Mouse (Mus musculus) small intestine, adult 2 months (tissue): Measurements from ENCODE around the gene Gm45233. TPM values are rescaled to one million over a fixed set of nuclear protein-coding genes. Genes with fewer than 3 reads are reported as not detected.

Experiments used
- H3K27ac ChIP-seq: fragments of 200-500 bp; 2 replicates; pipeline ENCODE4 v1.5.1; 2012; ENCODE audit warnings: low read depth, low read length, control low read depth, inconsistent platforms; ENCODE audit not compliant: insufficient read depth
- H3K27me3 ChIP-seq: fragments of 200-500 bp; 2 replicates; pipeline ENCODE4 v1.6.1; 2012; ENCODE audit warnings: mild to moderate bottlenecking, moderate library complexity, low read length, inconsistent platforms; ENCODE audit not compliant: control insufficient read depth, insufficient read depth
- H3K36me3 ChIP-seq: fragments of 200-500 bp; 2 replicates; pipeline ENCODE4 v1.6.1; 2012; ENCODE audit warnings: mild to moderate bottlenecking, low read length, control low read depth, inconsistent platforms; ENCODE audit not compliant: control insufficient read depth, insufficient read depth
- H3K4me1 ChIP-seq: fragments of 200-500 bp; 2 replicates; pipeline ENCODE4 v1.6.1; 2012; ENCODE audit warnings: low read length, inconsistent platforms, mixed read lengths; ENCODE audit not compliant: control insufficient read depth, insufficient read depth, insufficient read length
- H3K4me3 ChIP-seq: fragments of 200-500 bp; 2 replicates; pipeline ENCODE4 v1.5.1; 2012; ENCODE audit warnings: low read depth, mild to moderate bottlenecking, control low read depth, inconsistent platforms, low read length, moderate library complexity
- CTCF ChIP-seq: fragments of 200-500 bp; IDR thresholded peaks from 2 replicates; pipeline ENCODE4 v1.5.1; 2012; ENCODE audit warnings: low read depth, mild to moderate bottlenecking, control low read depth, inconsistent platforms, low read length, moderate library complexity, mixed read lengths; ENCODE audit not compliant: insufficient replicate concordance, insufficient read length; ENCODE audit errors: extremely low read depth
- POLR2A ChIP-seq: fragments of 200-500 bp; IDR thresholded peaks from 2 replicates; pipeline ENCODE4 v1.6.1; 2012; ENCODE audit warnings: low read depth, mild to moderate bottlenecking, control low read depth, inconsistent platforms, low read length, moderate library complexity
- WGBS: fragments of 180-500 bp; shearing (Covaris S2); methylation state at CpG from one replicate; pipeline ENCODE4 v1.1.7; 2018; 5-methylcytosine and 5-hydroxymethylcytosine counted together
- polyA plus RNA-seq: library from polyadenylated mRNA; depleted of rRNA; stranded (reverse); fragments of >200 nt; gene quantifications from 2 replicates; pipeline ENCODE4 v1.2.3, GENCODE M21; 2012

Gene Gm45233
- polyA plus RNA-seq, 1 experiment, result 0.29 TPM

DNA sequence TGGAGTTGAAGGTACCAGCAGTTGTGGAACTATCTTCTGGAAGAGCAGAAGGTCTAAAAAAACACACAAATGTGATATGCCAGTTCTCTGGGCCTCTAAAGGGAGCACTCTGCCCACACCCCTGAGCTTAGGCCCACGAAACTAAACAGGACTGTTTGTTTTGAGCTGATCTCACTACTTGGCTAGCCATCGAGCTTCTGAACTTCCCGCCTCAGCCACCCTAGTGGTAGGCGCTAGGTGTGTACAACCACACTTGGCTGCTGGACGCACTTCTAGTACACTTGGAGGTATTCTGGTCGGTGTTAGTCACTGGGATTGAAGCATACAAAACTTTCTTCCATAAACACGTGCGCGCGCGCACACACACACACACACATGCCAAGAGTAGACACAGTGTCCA is 7.8 kb downstream of the Gm45233 start:
- H3K27ac ChIP-seq, result no peak overlapping the region
- H3K4me1 ChIP-seq, result peaks cover 13% of the 10 kb centered on the region
- peaks cover 20% of the 10 kb centered on the region for H3K36me3 ChIP-seq
- TF ChIP-seq POLR2A (no peak), CTCF (no peak)
- no peak overlapping the region for H3K4me3 ChIP-seq
- no peaks in the 10 kb centered on the region for H3K27me3 ChIP-seq
- WGBS, result 91% methylated on average over 11 of the region's 11 CpGs

DNA sequence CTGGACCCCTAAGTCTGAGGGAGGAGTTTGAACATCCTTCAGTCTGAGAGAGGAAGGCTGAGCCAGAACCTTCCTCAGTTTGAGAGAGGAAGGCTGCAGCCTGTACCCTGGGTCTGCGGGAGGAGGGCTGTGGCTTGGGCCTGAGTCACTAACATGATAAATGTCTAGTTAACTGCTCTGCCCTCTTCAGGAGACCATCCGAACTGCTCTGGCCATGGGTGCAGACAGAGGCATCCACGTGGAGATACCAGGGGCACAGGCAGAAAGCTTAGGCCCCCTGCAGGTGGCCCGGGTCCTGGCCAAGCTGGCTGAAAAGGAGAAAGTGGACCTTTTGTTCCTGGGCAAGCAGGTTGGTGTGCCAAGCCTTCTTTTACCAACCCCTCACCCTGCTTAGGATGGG is 8.7 kb downstream of the Gm45233 start:
- 51% methylated on average over 4 of the region's 4 CpGs for WGBS
- H3K27ac ChIP-seq, result no peak overlapping the region
- TF ChIP-seq POLR2A (no peak), CTCF (no peak)
- H3K4me1 ChIP-seq, result peaks cover 13% of the 10 kb centered on the region
- no peaks in the 10 kb centered on the region for H3K27me3 ChIP-seq
- no peak overlapping the region for H3K4me3 ChIP-seq
- peaks cover 28% of the 10 kb centered on the region for H3K36me3 ChIP-seq

DNA sequence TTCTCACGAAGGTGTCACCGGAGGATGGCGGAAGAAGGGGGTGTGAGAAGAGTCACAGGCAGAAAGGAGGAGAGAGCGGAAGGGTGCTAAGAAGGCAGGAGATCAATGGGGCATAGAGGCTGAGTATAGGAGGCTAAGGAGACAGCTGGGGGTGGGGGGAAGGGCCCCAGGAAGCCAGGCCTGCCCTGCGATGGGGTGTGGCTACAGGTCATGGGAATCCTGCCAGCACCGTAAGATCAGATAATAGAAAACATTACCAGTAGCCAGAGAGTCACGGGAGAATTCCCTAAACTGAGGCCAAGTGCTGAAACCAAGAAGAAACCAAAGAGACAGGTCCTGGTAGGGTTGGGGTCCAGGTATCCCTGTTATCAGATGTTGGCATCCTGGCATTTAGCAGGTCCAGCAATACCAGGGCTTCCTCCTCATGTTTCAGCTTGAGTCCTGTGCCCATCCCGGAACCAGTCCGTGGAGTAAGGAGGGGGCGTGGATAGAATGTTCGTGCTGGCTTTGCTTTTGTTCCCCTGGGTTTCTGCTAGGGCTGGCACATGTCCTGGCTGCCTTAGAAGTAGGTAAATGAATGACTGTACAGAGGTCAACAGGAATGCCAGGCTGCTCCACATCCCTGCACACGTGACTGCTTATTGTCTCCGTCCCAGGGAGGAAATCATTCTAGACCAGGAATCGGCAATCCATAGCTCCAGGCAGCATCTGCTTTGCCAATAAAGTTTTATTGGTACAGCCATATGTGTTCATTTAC is 9.8 kb downstream of the Gm45233 start:
- TF ChIP-seq CTCF (no peak), POLR2A (no peak)
- no peaks in the 10 kb centered on the region for H3K27me3 ChIP-seq
- H3K27ac ChIP-seq, result peak overlapping the region; percentile 86
- H3K4me1 ChIP-seq, result peaks cover 13% of the 10 kb centered on the region
- 46% methylated on average over 14 of the region's 14 CpGs for WGBS
- H3K36me3 ChIP-seq, result peaks cover 28% of the 10 kb centered on the region
- peak overlapping the region; percentile 19; the same call in 1 of the 2 replicates for H3K4me3 ChIP-seq

DNA sequence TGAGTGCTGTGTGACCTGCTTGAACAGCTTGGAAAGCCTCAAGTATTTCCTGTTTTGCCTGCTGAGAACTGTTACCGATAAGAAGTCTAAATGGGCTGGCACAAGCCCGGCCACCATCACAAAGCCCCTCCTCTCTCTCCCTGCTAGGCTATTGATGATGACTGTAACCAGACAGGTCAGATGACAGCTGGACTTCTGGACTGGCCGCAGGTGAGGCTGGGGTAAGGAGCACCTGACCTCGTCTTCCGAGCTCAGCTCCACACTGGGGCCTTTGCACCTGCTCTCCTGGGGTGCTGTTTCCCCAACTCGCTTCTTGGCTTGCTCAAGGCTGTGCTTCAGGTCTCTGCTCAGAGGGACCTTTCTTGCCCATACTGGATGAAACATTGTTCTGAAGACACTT is 10.4 kb downstream of the Gm45233 start:
- H3K27me3 ChIP-seq, result no peaks in the 10 kb centered on the region
- TF ChIP-seq CTCF, result no peak
- TF ChIP-seq POLR2A, result no peak
- 60% methylated on average over 6 of the region's 6 CpGs for WGBS
- peaks cover 13% of the 10 kb centered on the region for H3K4me1 ChIP-seq
- peaks cover 28% of the 10 kb centered on the region for H3K36me3 ChIP-seq
- H3K4me3 ChIP-seq, result no peak overlapping the region
- peak overlapping the region; percentile 86; the same call in 1 of the 2 replicates for H3K27ac ChIP-seq

DNA sequence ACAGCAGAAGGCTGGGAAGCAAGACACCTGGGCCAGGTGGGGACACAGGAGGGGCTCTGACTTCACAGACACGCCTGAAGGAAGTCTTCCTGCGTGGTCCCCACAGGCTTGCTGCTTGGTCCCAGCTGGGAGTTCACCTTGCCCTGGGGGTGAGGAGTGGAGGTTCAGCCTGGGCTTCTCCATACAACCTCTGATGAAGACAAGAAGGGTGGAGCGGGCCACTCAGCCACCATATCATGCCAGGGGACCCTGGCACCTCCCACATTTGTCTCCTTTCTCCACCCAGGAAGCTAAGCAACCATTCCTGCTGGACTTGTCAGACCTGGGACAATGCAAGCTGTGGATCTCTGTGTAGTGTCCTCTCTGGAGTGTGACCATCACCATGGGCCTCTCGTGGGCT is 18.9 kb downstream of the Gm45233 start, which contains the start of gene Vsig10l:
Gene Vsig10l (plus strand): TSS at position 301 of the 400 bp plus-strand sequence.
- WGBS, result 46% methylated on average over 4 of the region's 4 CpGs
- peaks cover 6% of the 10 kb centered on the region; the same call in 1 of the 2 replicates for H3K4me1 ChIP-seq
- TF ChIP-seq POLR2A, result no peak
- no peak for TF ChIP-seq CTCF
- no peaks in the 10 kb centered on the region for H3K27me3 ChIP-seq
- H3K4me3 ChIP-seq, result no peak within 1 kb of the TSS
- no peaks in the 10 kb centered on the region; the same call in 1 of the 2 replicates for H3K36me3 ChIP-seq
- H3K27ac ChIP-seq, result no peak within 1 kb of the TSS

DNA sequence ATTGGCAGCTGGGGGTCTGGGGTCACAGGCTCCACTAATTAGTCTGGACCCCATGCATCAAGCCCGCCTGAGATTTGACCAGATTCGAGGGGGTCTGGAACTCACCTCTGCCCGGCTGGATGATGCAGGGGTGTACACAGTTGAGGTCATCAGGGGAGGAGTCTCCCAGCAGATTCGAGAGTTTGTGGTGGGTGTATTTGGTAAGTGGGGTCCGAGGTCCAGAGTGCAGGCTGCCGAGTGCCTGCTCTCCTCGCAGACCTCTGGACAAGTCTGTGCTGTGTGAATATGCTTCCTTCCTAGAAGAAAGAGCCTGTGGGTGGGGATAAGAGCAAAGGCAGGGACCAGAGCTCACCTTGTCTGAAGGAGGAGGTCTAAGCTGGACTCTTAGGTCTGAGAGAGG is 20.0 kb downstream of the Gm45233 start:
- Histone ChIP-seq H3K4me1 (peaks cover 6% of the 10 kb centered on the region; the same call in 1 of the 2 replicates), H3K27me3 (no peaks in the 10 kb centered on the region), H3K36me3 (no peaks in the 10 kb centered on the region), H3K4me3 (no peak overlapping the region), H3K27ac (no peak overlapping the region)
- TF ChIP-seq CTCF, result no peak
- TF ChIP-seq POLR2A, result no peak
- 80% methylated on average over 7 of the region's 7 CpGs for whole genome bisulfite sequencing

DNA sequence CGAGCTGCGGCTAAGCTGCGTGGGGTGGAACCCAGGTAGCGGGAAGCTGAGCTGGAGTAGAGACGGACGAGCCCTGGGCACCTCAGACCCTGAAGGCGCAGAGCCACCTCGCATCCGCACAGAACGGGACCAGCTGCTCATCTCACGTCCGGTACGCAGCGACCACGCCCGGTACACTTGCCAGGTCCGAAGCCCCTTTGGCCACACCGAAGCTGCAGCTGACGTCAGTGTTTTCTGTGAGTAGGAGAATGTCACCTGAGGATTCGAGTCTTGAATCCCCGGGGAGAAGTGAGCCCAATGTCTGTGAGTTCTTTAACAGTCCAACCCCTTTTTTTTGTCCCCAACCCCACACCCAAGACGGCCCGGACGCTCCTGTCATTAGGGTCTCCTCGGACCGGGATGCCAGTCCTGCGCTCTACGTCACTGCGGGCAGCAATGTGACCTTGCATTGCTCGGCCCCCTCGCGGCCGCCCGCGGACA is 21.0 kb downstream of the Gm45233 start:
- Histone ChIP-seq H3K36me3 (no peaks in the 10 kb centered on the region), H3K4me1 (peaks cover 6% of the 10 kb centered on the region; the same call in 1 of the 2 replicates), H3K27me3 (no peaks in the 10 kb centered on the region), H3K4me3 (peak overlapping the region; percentile 68), H3K27ac (no peak overlapping the region)
- no peak for TF ChIP-seq POLR2A
- TF ChIP-seq CTCF, result no peak; the same call in 1 of the 2 replicates
- 6% methylated on average over 35 of the region's 35 CpGs for WGBS
